In the genomic region with DNA sequence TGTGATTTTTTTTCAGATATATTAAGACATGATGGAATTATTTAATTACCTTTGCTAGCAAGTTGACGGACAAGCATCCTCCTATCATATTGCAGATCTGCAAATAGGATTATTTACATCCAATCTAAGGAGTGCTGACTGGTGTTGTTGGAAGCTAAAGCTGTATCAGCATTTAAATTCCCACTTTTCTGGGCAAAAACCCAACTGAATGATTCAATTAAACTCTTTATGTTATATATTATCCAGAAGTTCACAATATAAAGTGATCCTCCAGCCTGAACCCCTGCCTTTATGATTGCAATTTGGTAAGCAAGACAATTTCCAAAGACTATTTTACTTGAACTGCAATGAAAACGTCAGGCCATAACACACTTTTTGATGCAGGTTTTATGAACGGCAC, we compare ENCODE assay signal across 27 mouse cellular contexts.
DNase-seq lines count a peak whose midpoint lies in the region; ATAC-seq and TF ChIP-seq lines count a peak whose summit lies in the region.
"Had no signal": no experiment of that assay in that cellular context is flagged by ENCODE, and none has a peak within 500 bp of the region (broad histone marks: within the 10 kb centered on the region; RNA-seq: fewer than 3 reads in every experiment).

No protein-coding gene starts in this region.

- no peaks in the 10 kb centered on the region for H3K27me3 ChIP-seq in hindbrain, embryonic 15.5 days
- no peaks in the 10 kb centered on the region for H3K27me3 ChIP-seq in hindbrain, embryonic 10.5 days (ENCODE audit: insufficient read depth, poor library complexity, severe bottlenecking)
- H3K27me3 ChIP-seq in kidney, embryonic 16.5 days (ENCODE audit: insufficient read depth, low read length), result no peaks in the 10 kb centered on the region
- H3K27me3 ChIP-seq in lung, embryonic 14.5 days (ENCODE audit: insufficient read depth, low read length), result no peaks in the 10 kb centered on the region
- H3K27me3 ChIP-seq in lung, postnatal 0 days (replicated peaks; ENCODE audit: insufficient read depth, low read length), result no peaks in the 10 kb centered on the region
- H3K27me3 ChIP-seq: CH12.LX; embryonic facial prominence, embryonic 12.5 days; forebrain, embryonic 12.5 days; forebrain, embryonic 15.5 days; heart, embryonic 12.5 days; heart, embryonic 15.5 days; hindbrain, embryonic 13.5 days had no signal

- no peaks in the 10 kb centered on the region for H3K9me3 ChIP-seq in hindbrain, embryonic 15.5 days
- H3K9me3 ChIP-seq in hindbrain, embryonic 10.5 days, result no peaks in the 10 kb centered on the region
- no peaks in the 10 kb centered on the region for H3K9me3 ChIP-seq in kidney, embryonic 16.5 days (ENCODE audit: low read length)
- no peaks in the 10 kb centered on the region for H3K9me3 ChIP-seq in lung, embryonic 14.5 days (ENCODE audit: low read depth, low read length)
- H3K9me3 ChIP-seq in lung, postnatal 0 days (ENCODE audit: low read length), result no peaks in the 10 kb centered on the region
- H3K9me3 ChIP-seq: embryonic facial prominence, embryonic 12.5 days; forebrain, embryonic 12.5 days; forebrain, embryonic 15.5 days; heart, embryonic 12.5 days; heart, embryonic 15.5 days; hindbrain, embryonic 13.5 days had no signal

- H3K36me3 ChIP-seq in hindbrain, embryonic 15.5 days, result no peaks in the 10 kb centered on the region
- H3K36me3 ChIP-seq in hindbrain, embryonic 10.5 days, result no peaks in the 10 kb centered on the region
- H3K36me3 ChIP-seq in kidney, embryonic 16.5 days (ENCODE audit: insufficient read depth, low read length), result no peaks in the 10 kb centered on the region
- no peaks in the 10 kb centered on the region for H3K36me3 ChIP-seq in lung, embryonic 14.5 days (ENCODE audit: insufficient read depth)
- H3K36me3 ChIP-seq in lung, postnatal 0 days (ENCODE audit: insufficient read depth, low read length), result no peaks in the 10 kb centered on the region
- H3K36me3 ChIP-seq: embryonic facial prominence, embryonic 12.5 days; forebrain, embryonic 12.5 days; forebrain, embryonic 15.5 days; G1E; heart, embryonic 12.5 days; heart, embryonic 15.5 days; hindbrain, embryonic 13.5 days had no signal

- no peak overlapping the region for H3K4me3 ChIP-seq in hindbrain, embryonic 15.5 days
- no peak overlapping the region for H3K4me3 ChIP-seq in hindbrain, embryonic 10.5 days
- no peak overlapping the region for H3K4me3 ChIP-seq in kidney, embryonic 16.5 days (ENCODE audit: low read length)
- H3K4me3 ChIP-seq in lung, embryonic 14.5 days (ENCODE audit: low read depth, low read length), result no peak overlapping the region
- H3K4me3 ChIP-seq in lung, postnatal 0 days (ENCODE audit: low read depth, low read length), result no peak overlapping the region
- H3K4me3 ChIP-seq: embryonic facial prominence, embryonic 12.5 days; erythroblast, embryonic 14.5 days; forebrain, embryonic 12.5 days; forebrain, embryonic 15.5 days; heart, embryonic 12.5 days; heart, embryonic 15.5 days; hindbrain, embryonic 13.5 days had no signal

- no peak for TF ChIP-seq EP300 in lung, postnatal 0 days (IDR thresholded peaks at IDR 0.05)

- H3K27ac ChIP-seq in hindbrain, embryonic 15.5 days (replicated peaks), result no peak overlapping the region
- no peak overlapping the region for H3K27ac ChIP-seq in hindbrain, embryonic 10.5 days
- H3K27ac ChIP-seq in kidney, embryonic 16.5 days (ENCODE audit: low read length), result peak overlapping the region; percentile 31
- no peak overlapping the region for H3K27ac ChIP-seq in lung, embryonic 14.5 days (ENCODE audit: low read depth)
- no peak overlapping the region for H3K27ac ChIP-seq in lung, postnatal 0 days (ENCODE audit: low read length)
- H3K27ac ChIP-seq: embryonic facial prominence, embryonic 12.5 days; forebrain, embryonic 12.5 days; forebrain, embryonic 15.5 days; heart, embryonic 15.5 days; hindbrain, embryonic 13.5 days; hindbrain, postnatal 0 days had no signal

- 66% methylated on average over 3 of the region's 3 CpGs for WGBS in hindbrain, embryonic 15.5 days
- 87% methylated on average over 3 of the region's 3 CpGs for WGBS in hindbrain, embryonic 10.5 days
- WGBS in kidney, embryonic 16.5 days, result 47% methylated on average over 3 of the region's 3 CpGs
- 50% methylated on average over 3 of the region's 3 CpGs for WGBS in lung, embryonic 14.5 days
- 56% methylated on average over 3 of the region's 3 CpGs for WGBS in lung, postnatal 0 days

- H3K9ac ChIP-seq in hindbrain, embryonic 15.5 days, result no peak overlapping the region
- H3K9ac ChIP-seq in kidney, embryonic 16.5 days (replicated peaks; ENCODE audit: low read length), result no peak overlapping the region
- no peak overlapping the region for H3K9ac ChIP-seq in lung, embryonic 14.5 days
- no peak overlapping the region for H3K9ac ChIP-seq in lung, postnatal 0 days (replicated peaks; ENCODE audit: low read depth)
- H3K9ac ChIP-seq: embryonic facial prominence, embryonic 12.5 days; forebrain, embryonic 12.5 days; forebrain, embryonic 15.5 days; heart, embryonic 12.5 days; heart, embryonic 15.5 days; hindbrain, embryonic 13.5 days had no signal

- 0 out of 2 replicates have a peak overlapping the region, but pooled peaks have one; percentile 30 for H3K4me2 ChIP-seq in hindbrain, embryonic 15.5 days
- H3K4me2 ChIP-seq in kidney, embryonic 16.5 days (replicated peaks; ENCODE audit: low read depth, low read length), result no peak overlapping the region
- no peak overlapping the region for H3K4me2 ChIP-seq in lung, embryonic 14.5 days
- no peak overlapping the region for H3K4me2 ChIP-seq in lung, postnatal 0 days (replicated peaks; ENCODE audit: low read depth, low read length)
- H3K4me2 ChIP-seq: embryonic facial prominence, embryonic 12.5 days; forebrain, embryonic 12.5 days; forebrain, embryonic 15.5 days; heart, embryonic 12.5 days; heart, embryonic 15.5 days; hindbrain, embryonic 13.5 days had no signal

- H3K4me1 ChIP-seq in hindbrain, embryonic 15.5 days (replicated peaks), result peaks cover 6% of the 10 kb centered on the region
- H3K4me1 ChIP-seq in hindbrain, embryonic 10.5 days (replicated peaks), result peaks cover 3% of the 10 kb centered on the region; the same call in 1 of the 2 replicates
- peaks cover 13% of the 10 kb centered on the region for H3K4me1 ChIP-seq in kidney, embryonic 16.5 days (ENCODE audit: insufficient read depth, low read length)
- no peaks in the 10 kb centered on the region for H3K4me1 ChIP-seq in lung, embryonic 14.5 days (ENCODE audit: insufficient read depth)
- no peaks in the 10 kb centered on the region for H3K4me1 ChIP-seq in lung, postnatal 0 days (ENCODE audit: insufficient read depth, low read depth, low read length)
- H3K4me1 ChIP-seq: heart, embryonic 12.5 days; heart, embryonic 15.5 days had no signal

- intact Hi-C loops in heart, postnatal 14 days (cut with DNase I), result no loop called here

- ATAC-seq in hindbrain, embryonic 15.5 days (ENCODE audit: low FRiP score, low read depth), result no peak
- 0 out of 2 replicates have a peak, but pooled peaks have one; percentile 12 for ATAC-seq in kidney, embryonic 16.5 days (ENCODE audit: low FRiP score, low TSS enrichment)
- no peak for ATAC-seq in lung, embryonic 14.5 days (ENCODE audit: insufficient read depth)
- no peak for ATAC-seq in lung, postnatal 0 days
- ATAC-seq: hindbrain, postnatal 0 days; inflammation-experienced regulatory T-cells, adult 6 months had no signal

- no peak for DNase-seq in hindbrain, embryonic 10.5 days (ENCODE audit: low spot score)
- DNase-seq in kidney, adult 11 months, result no peak
- DNase-seq in lung, embryonic 14.5 days, result peak; percentile 60
- DNase-seq in lung, postnatal 0 days (ENCODE audit: low spot score), result no peak
- DNase-seq in brain, embryonic 14.5 days (ENCODE audit: low read depth), result peak; percentile 23
- DNase-seq in heart, postnatal 14 days, result no peak
- DNase-seq: adrenal gland, adult 2 months; adrenal gland, postnatal 14 days; B cell, adult 2 months; cerebellum, adult 18-20 months; cerebellum, adult 9-10 months; cerebellum, postnatal 14 days; gastrocnemius, postnatal 25 days; heart, adult 18-20 months had no signal

- no peak for TF ChIP-seq POLR2A in brain, embryonic 14.5 days (IDR thresholded peaks at IDR 0.05; ENCODE audit: borderline replicate concordance, extremely low read depth, insufficient read depth, insufficient read length, poor library complexity, severe bottlenecking)

- TF ChIP-seq CTCF in lung, embryonic 14.5 days (IDR thresholded peaks at IDR 0.05; ENCODE audit: low read depth), result no peak
- TF ChIP-seq CTCF in lung, postnatal 0 days (IDR thresholded peaks at IDR 0.05), result no peak
- TF ChIP-seq CTCF in brain, embryonic 14.5 days (IDR thresholded peaks at IDR 0.05; ENCODE audit: borderline replicate concordance, extremely low read depth, insufficient read depth, insufficient read length), result no peak

Comparison
In these comparisons a context has a peak if more than half of its experiments do, and no peak if none do; other contexts are left out.
1. DNase-seq: peak in lung, embryonic 14.5 days (single experiment) and brain, embryonic 14.5 days (single experiment); none in hindbrain, embryonic 10.5 days (single experiment), kidney, adult 11 months (single experiment), lung, postnatal 0 days (single experiment) and heart, postnatal 14 days (0 of 2).